Mouse (Mus musculus) spleen, adult 2 months (tissue): ENCODE results near the gene Prickle1.

Source experiments
- CTCF ChIP-seq: fragments of 200-500 bp; IDR thresholded peaks from 2 replicates; pipeline ENCODE4 v1.5.1; 2011; ENCODE audit warnings: mild to moderate bottlenecking, inconsistent platforms; ENCODE audit not compliant: insufficient read depth, insufficient read length, insufficient replicate concordance; ENCODE audit errors: extremely low read depth
- POLR2A ChIP-seq: fragments of 200-500 bp; IDR thresholded peaks from 2 replicates; pipeline ENCODE4 v1.6.1; 2011; ENCODE audit warnings: low read depth, low read length, inconsistent platforms

GRCm38 (mm10) chr15:93502703-93503102 is 93.0 kb downstream of the Prickle1 start:
- TF ChIP-seq CTCF: no peak
- TF ChIP-seq POLR2A: no peak
